Mouse (Mus musculus) erythroblast, embryonic 14.5 days (primary cell): Measurements from ENCODE around the gene Coa3.

ENCODE experiments used
- GATA1 ChIP-seq: IDR thresholded peaks from 2 replicates; pipeline ENCODE4 v1.6.1; 2012; ENCODE audit warnings: low read length, inconsistent platforms, mixed read lengths
- TAL1 ChIP-seq: IDR thresholded peaks from 3 replicates; pipeline ENCODE4 v1.6.1; 2012; ENCODE audit warnings: low read length, inconsistent platforms, mixed read lengths

DNA sequence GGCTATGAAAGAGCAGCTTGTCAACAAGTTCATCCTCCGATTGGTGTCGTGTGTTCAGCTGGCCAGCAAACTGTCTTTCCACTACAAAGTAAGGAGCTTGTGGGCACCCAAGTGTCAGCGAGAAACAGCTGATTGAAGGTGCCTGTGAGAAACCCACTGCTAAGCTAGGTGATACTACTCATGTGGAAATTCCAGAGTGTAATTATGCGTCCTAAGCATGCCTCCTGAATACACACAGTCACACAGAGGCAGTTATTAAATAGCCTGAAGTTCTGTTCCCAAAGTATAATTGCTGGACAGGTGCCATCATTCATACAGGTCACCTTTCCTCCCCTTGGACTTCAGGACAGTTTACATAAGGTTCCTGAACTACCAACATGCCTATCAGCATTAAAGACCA, 4.9 kb upstream of the Coa3 start:
- TF ChIP-seq GATA1: no peak
- TF ChIP-seq TAL1: no peak
